Mouse (Mus musculus) kidney, embryonic 15.5 days (tissue): ENCODE data around the gene Glrx5. TPM values are rescaled to one million over a fixed set of nuclear protein-coding genes. Genes with fewer than 3 reads are reported as not detected.

Experiments used
- ATAC-seq: fragments of 200-750 bp; cut with Nextera tagmentation; replicated peaks from 2 replicates; pipeline ENCODE4 v1.8.0; 2017; ENCODE audit warnings: moderate TSS enrichment; ENCODE audit not compliant: low FRiP score
- H3K27ac ChIP-seq: fragments of 300-500 bp; sonication (generic); 2 replicates; pipeline ENCODE4 v1.5.1; 2015; ENCODE audit warnings: mild to moderate bottlenecking, inconsistent platforms
- H3K27me3 ChIP-seq: fragments of 300-500 bp; sonication (generic); 2 replicates; pipeline ENCODE4 v1.6.1; 2015; ENCODE audit warnings: inconsistent platforms
- H3K36me3 ChIP-seq: fragments of 300-500 bp; sonication (generic); 2 replicates; pipeline ENCODE4 v1.6.1; 2015; ENCODE audit warnings: inconsistent platforms
- H3K4me1 ChIP-seq: fragments of 300-500 bp; sonication (generic); 2 replicates; pipeline ENCODE4 v1.6.1; 2015; ENCODE audit warnings: inconsistent platforms
- H3K4me2 ChIP-seq: fragments of 300-500 bp; sonication (generic); 2 replicates; pipeline ENCODE4 v1.6.1; 2015; ENCODE audit warnings: moderate library complexity, mild to moderate bottlenecking, inconsistent platforms
- H3K4me3 ChIP-seq: fragments of 300-500 bp; sonication (generic); replicated peaks from 2 replicates; pipeline ENCODE4 v1.5.1; 2015; ENCODE audit warnings: mild to moderate bottlenecking, inconsistent platforms
- H3K9ac ChIP-seq: fragments of 300-500 bp; sonication (generic); 2 replicates; pipeline ENCODE4 v1.6.1; 2015; ENCODE audit warnings: mild to moderate bottlenecking, inconsistent platforms
- H3K9me3 ChIP-seq: fragments of 300-500 bp; sonication (generic); replicated peaks from 2 replicates; pipeline ENCODE4 v1.6.1; 2016; ENCODE audit warnings: inconsistent platforms
- WGBS: fragments of 180-500 bp; shearing (Covaris S2); methylation state at CpG from one replicate; pipeline ENCODE4 v1.1.7; 2015; ENCODE audit warnings: mixed read lengths; 5-methylcytosine and 5-hydroxymethylcytosine counted together
- polyA plus RNA-seq: library from polyadenylated mRNA; unstranded; fragments of >200 nt; fragmentation: Nextera tagmentation; extraction: Ambion mirVana; gene quantifications from 2 replicates; pipeline ENCODE4 v1.2.1, GENCODE M21; 2015

Gene Glrx5
- polyA plus RNA-seq: 159 and 184 TPM in 2 replicates

DNA sequence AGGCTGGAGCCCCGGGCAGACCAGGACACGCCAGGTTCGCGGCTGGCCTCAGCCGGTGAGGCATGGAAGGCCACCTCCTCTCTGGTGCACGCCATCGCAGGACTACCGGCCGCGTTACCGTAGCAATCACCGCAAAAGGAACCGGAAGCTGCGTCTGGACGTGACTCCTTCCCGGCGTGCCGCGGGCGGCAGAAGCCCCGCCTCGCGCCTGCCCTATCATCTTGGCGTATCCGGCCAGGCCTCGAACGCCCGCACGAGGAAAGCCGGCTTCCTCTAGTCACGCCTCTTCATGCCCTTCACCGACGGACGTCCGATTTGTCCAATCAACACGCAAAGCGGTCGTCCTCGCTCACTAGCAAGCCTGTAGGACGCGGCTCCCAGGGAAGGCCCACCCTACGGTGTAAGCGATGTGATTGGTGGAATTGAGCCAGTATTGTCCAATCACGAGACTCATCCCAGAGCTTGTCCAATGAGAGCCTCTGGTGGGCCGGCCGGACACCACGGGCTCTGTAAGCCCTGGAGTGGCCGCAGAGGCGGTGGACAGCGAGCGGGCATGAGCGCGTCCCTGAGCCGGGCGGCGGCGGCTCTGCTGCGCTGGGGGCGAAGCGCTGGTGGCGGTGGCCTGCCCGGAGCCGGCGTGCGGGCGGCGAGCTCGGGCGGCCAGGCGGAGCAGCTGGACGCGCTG, at the start of gene Glrx5:
Glrx5 (plus strand) TSS at position 542 of the 685 bp plus-strand sequence.
- peak within 1 kb of the TSS; percentile 86 for H3K9ac ChIP-seq
- H3K27me3 ChIP-seq: no peaks in the 10 kb centered on the region
- H3K4me1 ChIP-seq: peaks cover 40% of the 10 kb centered on the region
- 0% methylated on average over 72 of the region's 72 CpGs for WGBS
- H3K4me2 ChIP-seq: peak within 1 kb of the TSS; percentile 89
- H3K9me3 ChIP-seq: no peaks in the 10 kb centered on the region
- ATAC-seq: peak; percentile 99
- peak within 1 kb of the TSS; percentile 88 for H3K27ac ChIP-seq
- peaks cover 24% of the 10 kb centered on the region for H3K36me3 ChIP-seq
- peak within 1 kb of the TSS; percentile 84 for H3K4me3 ChIP-seq

DNA sequence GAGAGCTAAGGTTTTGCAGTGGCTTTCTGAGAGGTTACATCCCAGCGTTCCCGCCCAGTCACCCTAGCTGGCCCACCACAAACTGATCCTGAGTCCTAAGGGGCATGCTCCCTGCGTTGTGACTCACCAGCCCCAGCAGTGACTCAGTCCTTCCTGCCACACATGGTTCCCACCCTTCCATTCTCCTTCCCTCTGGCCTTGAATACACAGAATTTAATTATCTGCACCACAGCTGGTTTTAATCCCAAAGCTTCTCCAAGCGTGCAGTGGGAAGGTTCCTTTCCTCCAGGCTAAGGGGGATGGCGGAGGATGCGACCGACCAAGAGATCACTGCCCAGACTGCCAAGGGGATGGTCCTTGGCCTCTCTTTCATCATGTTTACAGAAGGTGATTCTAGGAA, 49.0 kb upstream of the Glrx5 start:
- WGBS: 28% methylated on average over 7 of the region's 7 CpGs
- no peaks in the 10 kb centered on the region for H3K27me3 ChIP-seq
- no peaks in the 10 kb centered on the region for H3K9me3 ChIP-seq
- peaks cover 16% of the 10 kb centered on the region for H3K4me1 ChIP-seq
- no peaks in the 10 kb centered on the region for H3K36me3 ChIP-seq
- H3K9ac ChIP-seq: no peak overlapping the region
- H3K4me3 ChIP-seq: no peak overlapping the region
- peak; percentile 69 for ATAC-seq
- no peak overlapping the region for H3K4me2 ChIP-seq
- peak overlapping the region; percentile 63 for H3K27ac ChIP-seq

DNA sequence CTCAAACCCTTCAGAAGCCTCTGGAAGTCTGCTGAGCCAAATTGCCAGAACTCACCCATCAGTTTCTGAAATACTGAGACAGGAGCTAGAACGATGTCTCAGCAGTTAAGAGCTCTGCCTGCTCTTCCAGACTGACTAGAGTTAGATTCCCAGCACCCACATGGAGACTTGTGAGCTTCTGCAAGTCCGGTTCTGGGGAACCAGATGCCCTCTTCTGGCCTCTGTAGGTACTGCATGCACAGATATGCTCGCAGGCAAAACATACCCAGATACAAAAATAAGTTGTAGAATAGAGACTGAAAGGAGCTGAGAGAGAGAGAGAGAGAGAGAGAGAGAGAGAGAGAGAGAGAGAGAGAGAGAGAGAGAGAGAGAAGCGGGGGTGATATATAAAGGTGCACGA, 47.4 kb upstream of the Glrx5 start:
- Histone ChIP-seq H3K4me1 (peaks cover 9% of the 10 kb centered on the region), H3K27ac (no peak overlapping the region), H3K9ac (no peak overlapping the region), H3K36me3 (no peaks in the 10 kb centered on the region), H3K4me2 (no peak overlapping the region), H3K9me3 (no peaks in the 10 kb centered on the region), H3K27me3 (no peaks in the 10 kb centered on the region), H3K4me3 (no peak overlapping the region)
- WGBS: 81% methylated on average over 5 of the region's 5 CpGs
- ATAC-seq: no peak

DNA sequence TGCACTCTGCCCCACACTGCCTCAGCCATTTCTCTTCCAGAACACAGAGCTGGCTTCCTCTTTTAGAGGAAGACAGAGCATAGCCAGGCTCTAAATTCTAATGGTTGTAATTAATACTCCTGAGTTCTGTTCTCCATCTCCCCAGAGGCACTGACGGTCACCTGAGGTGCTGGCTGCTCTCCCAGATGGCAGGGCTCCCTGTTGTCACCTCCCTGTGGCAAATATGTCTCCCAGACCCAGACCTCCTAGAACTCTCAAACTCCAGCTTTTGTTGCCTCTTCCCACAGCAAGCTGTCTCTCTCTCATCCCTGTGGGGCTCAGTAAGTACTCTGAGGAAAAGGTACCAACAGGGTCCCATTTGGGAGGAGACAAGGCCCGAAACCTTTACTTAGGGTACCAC, 46.5 kb upstream of the Glrx5 start:
- no peak overlapping the region for H3K4me2 ChIP-seq
- H3K9me3 ChIP-seq: no peaks in the 10 kb centered on the region
- H3K27me3 ChIP-seq: no peaks in the 10 kb centered on the region
- H3K4me1 ChIP-seq: peaks cover 9% of the 10 kb centered on the region
- H3K4me3 ChIP-seq: no peak overlapping the region
- 78% methylated on average over 2 of the region's 2 CpGs for WGBS
- no peak overlapping the region for H3K9ac ChIP-seq
- H3K27ac ChIP-seq: no peak overlapping the region
- no peak for ATAC-seq
- no peaks in the 10 kb centered on the region for H3K36me3 ChIP-seq

DNA sequence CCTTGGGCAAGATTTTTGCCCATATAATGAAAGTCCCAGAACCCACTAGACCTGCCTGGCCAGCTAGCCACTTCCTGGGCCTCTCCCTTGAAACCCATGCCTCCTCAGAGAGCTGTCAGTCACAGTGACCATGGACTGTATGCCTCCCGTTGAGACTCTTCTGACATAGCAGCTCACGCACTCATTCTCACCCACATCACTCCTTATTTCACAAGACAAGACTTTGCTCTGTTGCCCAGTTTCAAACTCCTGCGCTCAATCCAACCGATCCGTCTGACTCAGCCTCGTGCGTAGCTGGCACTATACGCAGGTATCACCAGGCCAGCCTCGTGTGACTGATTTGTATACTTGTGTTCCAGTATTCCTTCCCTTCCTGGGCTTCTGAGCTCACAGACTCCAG, 45.7 kb upstream of the Glrx5 start:
- WGBS: 91% methylated on average over 9 of the region's 9 CpGs
- Histone ChIP-seq H3K4me3 (no peak overlapping the region), H3K9ac (no peak overlapping the region)

DNA sequence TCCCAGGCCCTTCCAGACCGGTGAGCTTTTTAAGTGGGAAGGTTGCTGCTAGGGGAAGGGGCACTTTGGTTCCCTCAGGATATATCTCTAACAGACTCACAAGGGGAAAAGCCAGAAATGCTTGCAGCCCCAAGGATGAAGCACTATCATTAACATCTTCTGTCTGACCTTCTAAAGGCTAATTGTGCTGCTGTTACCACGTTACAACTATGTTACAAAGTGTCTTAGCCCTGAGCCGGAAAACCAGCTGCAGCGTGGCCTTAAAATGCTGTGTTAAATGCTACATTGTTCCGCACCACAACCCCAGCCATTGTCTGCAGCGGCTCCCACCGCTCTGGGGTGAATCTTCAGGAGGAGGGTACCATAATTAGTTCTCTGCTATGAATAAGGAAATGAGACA, 44.6 kb upstream of the Glrx5 start:
- Histone ChIP-seq H3K9ac (no peak overlapping the region), H3K4me3 (no peak overlapping the region), H3K36me3 (no peaks in the 10 kb centered on the region), H3K27ac (no peak overlapping the region), H3K27me3 (no peaks in the 10 kb centered on the region), H3K4me1 (peaks cover 9% of the 10 kb centered on the region), H3K9me3 (no peaks in the 10 kb centered on the region), H3K4me2 (no peak overlapping the region)
- ATAC-seq: no peak
- WGBS: 63% methylated on average over 7 of the region's 7 CpGs

More for the DNA sequence above, 45.7 kb upstream of the Glrx5 start:
- H3K4me1 ChIP-seq: peaks cover 9% of the 10 kb centered on the region
- no peaks in the 10 kb centered on the region for H3K9me3 ChIP-seq
- no peaks in the 10 kb centered on the region for H3K36me3 ChIP-seq
- ATAC-seq: no peak
- H3K27me3 ChIP-seq: no peaks in the 10 kb centered on the region
- H3K27ac ChIP-seq: no peak overlapping the region
- no peak overlapping the region for H3K4me2 ChIP-seq

DNA sequence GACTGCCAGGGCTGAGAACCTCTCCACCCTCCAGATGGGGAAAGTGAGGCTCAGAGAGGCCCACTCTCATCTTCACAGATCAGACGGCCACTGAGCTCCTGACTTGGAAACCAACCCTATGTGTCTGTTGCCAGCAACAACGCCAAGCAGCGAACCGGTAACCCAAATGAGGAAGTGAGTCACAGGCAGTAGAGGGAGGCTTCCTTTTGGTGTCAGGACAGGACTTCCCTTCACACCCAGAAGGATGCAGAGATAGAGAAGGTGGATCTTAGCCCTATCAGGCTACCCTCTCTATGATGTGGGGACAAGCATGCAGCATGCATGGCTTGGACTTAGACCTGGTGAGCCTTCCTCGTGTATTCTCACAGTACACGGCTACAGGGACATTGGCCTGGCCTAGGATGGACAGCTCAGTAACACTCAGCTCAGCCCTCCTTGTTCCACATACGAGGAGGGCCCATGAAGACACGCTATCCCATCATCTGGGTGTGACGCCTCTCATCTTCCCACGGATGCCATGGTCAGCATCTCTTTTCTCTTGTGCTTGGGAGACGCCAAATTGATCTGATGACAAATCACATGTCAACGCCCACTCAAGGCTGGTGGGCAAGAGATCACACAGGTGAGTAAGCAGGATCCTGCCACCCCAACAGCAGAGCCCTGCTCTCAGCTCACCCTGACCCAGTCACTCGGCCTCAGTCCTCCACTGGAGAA, 41.6 kb upstream of the Glrx5 start:
- no peaks in the 10 kb centered on the region for H3K9me3 ChIP-seq
- no peaks in the 10 kb centered on the region for H3K36me3 ChIP-seq
- H3K4me3 ChIP-seq: no peak overlapping the region
- no peak overlapping the region for H3K4me2 ChIP-seq
- no peak overlapping the region for H3K9ac ChIP-seq
- no peaks in the 10 kb centered on the region for H3K27me3 ChIP-seq
- 0 out of 2 replicates have a peak, but pooled peaks cover 2% of the 10 kb centered on the region for H3K4me1 ChIP-seq
- WGBS: 80% methylated on average over 13 of the region's 13 CpGs
- no peak for ATAC-seq
- H3K27ac ChIP-seq: no peak overlapping the region

DNA sequence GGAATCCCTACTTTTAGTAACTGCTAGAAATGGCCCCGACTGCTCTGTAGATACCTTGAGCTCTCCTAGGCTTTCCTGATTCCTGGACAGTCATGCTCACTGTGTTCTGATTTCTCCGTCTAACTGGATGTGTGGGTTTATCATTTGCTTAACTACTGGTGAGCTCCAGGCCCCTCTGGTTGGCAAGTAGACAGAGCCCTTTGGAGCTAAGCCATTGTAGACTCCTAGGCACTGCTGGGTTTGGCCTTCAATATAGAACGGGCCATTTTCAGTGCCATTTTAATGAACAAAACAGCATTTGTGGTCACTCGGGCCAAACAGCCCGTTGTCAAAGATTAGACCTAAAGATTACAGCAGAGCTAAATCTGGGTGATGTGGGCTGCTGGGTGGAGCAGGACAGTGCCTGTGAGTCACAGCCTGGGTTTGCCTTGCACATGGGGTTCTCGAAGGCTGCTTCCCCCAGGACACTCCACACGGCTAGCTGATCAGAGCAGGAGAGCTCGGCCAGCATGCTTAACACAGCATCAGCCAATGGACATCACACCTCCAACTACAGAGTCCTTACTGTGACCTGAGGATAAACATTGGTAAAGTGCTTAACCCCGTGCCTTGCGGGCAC, 40.3 kb upstream of the Glrx5 start:
- no peaks in the 10 kb centered on the region for H3K36me3 ChIP-seq
- 80% methylated on average over 10 of the region's 10 CpGs for WGBS

DNA sequence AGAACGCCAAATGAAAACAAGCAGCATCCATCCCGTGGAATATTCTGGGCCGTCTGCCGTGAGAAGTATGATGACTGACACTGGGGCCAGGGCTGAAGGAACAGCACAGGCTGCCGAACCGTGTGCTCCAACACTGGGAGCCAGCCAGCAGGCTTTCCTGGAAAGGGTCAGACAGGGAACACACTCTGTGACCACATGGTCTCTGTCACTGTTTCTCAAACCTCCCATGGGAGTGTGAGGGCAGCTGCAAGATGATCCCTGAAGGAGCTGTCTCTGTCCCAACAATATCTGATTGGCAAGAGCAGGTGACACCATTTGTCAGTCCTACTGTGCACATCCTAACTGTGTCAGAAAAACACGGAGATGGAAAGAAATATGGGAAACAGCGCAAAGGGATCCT, 39.6 kb upstream of the Glrx5 start:
- 0 out of 2 replicates have a peak, but pooled peaks cover 2% of the 10 kb centered on the region for H3K4me1 ChIP-seq
- no peak overlapping the region for H3K27ac ChIP-seq
- H3K9me3 ChIP-seq: no peaks in the 10 kb centered on the region
- H3K4me2 ChIP-seq: no peak overlapping the region
- WGBS: 56% methylated on average over 8 of the region's 8 CpGs
- no peak overlapping the region for H3K4me3 ChIP-seq
- H3K36me3 ChIP-seq: no peaks in the 10 kb centered on the region
- no peak overlapping the region for H3K9ac ChIP-seq
- H3K27me3 ChIP-seq: no peaks in the 10 kb centered on the region
- no peak for ATAC-seq

More for the DNA sequence above, 40.3 kb upstream of the Glrx5 start:
- no peak overlapping the region for H3K4me2 ChIP-seq
- H3K27ac ChIP-seq: no peak overlapping the region
- 0 out of 2 replicates have a peak, but pooled peaks cover 2% of the 10 kb centered on the region for H3K4me1 ChIP-seq
- H3K27me3 ChIP-seq: no peaks in the 10 kb centered on the region
- ATAC-seq: no peak
- no peak overlapping the region for H3K9ac ChIP-seq
- H3K4me3 ChIP-seq: no peak overlapping the region
- no peaks in the 10 kb centered on the region for H3K9me3 ChIP-seq

DNA sequence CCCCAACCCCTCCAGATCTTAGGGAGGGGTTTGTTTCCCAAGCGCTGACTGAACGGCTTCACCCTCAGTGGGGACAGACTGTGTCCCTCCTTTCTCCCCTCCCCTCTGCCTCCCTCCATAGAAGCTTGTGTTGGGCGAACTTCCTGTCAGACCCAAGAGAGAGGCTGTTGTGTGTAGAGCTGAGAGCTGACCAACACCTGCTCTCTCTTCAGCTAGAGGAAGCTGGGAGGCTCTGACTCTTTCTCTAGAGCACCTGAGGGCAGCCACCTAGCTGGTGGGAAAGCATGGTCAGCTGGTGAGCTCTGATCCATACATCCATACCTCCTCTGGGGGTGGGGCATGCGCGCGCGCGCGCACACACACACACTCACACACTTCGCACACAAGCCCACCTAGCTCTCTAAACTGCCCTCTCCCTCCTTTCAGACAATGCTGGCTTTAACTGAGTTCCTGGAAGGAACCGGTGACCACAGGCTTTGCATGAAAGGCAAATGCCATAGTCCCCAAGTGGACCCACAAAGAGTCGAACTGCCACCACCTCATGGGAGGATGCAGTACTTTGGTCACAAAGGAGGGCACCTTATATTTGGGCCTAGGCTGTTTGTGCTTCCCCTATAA, 37.1 kb upstream of the Glrx5 start:
- Histone ChIP-seq H3K27ac (no peak overlapping the region), H3K9ac (no peak overlapping the region), H3K4me2 (no peak overlapping the region), H3K27me3 (no peaks in the 10 kb centered on the region), H3K4me3 (no peak overlapping the region), H3K9me3 (no peaks in the 10 kb centered on the region), H3K4me1 (peaks cover 5% of the 10 kb centered on the region; the same call in 1 of the 2 replicates), H3K36me3 (no peaks in the 10 kb centered on the region)
- 78% methylated on average over 12 of the region's 12 CpGs for whole genome bisulfite sequencing
- no peak for ATAC-seq

DNA sequence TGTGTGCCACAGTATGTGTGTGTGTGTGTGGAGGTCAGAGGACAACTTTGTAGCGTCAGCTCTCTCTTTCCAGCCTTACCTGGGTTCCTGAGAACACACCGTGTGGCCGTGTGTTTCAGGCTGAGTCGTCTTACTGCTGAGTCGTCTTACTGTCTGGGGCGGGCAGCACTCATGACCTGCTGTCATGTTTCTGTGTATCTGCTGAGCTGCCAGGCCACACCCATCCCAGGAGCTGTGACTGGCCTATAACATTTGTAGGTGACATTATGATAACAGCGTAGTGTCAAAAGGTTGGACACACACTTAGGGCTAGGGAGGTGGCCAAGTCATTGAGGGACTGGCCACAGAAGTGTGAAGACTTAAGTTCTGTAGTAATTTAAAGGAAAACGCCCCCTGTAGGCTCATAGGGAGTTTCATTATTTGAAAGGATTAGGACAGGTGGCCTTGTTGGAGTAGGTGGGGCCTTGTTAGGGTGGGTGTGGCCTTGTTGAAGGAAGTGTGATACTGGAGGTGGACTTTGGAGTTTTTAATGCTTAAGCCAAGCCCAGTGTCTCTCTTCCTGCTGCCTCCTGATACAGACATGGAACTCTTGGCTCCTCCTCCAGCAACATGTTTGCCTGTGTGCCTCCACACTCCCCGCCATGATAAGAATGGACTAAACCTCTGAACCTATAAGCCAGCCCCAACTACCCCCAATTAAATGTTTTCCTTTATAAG, 36.3 kb upstream of the Glrx5 start:
- no peak overlapping the region for H3K4me3 ChIP-seq
- no peak overlapping the region for H3K4me2 ChIP-seq
- no peak for ATAC-seq
- no peak overlapping the region for H3K9ac ChIP-seq
- H3K36me3 ChIP-seq: no peaks in the 10 kb centered on the region
- 83% methylated on average over 9 of the region's 9 CpGs for WGBS
- peaks cover 12% of the 10 kb centered on the region; the same call in 1 of the 2 replicates for H3K4me1 ChIP-seq
- H3K27ac ChIP-seq: no peak overlapping the region
- H3K27me3 ChIP-seq: no peaks in the 10 kb centered on the region
- no peaks in the 10 kb centered on the region for H3K9me3 ChIP-seq
